Mouse (Mus musculus) liver, postnatal 0 days (tissue): ENCODE measurements around the gene Rbbp5. TPM values are rescaled to one million over a fixed set of nuclear protein-coding genes. Genes with fewer than 3 reads are reported as not detected.

Experiments
- ATAC-seq: fragments of 200-750 bp; cut with Nextera tagmentation; 2 replicates; pipeline ENCODE4 v1.8.0; 2017; ENCODE audit warnings: mild to moderate bottlenecking, moderate library complexity
- DNase-seq: peaks from one replicate; pipeline ENCODE4 v3.0.0-alpha.2; 2016
- H3K27ac ChIP-seq: fragments of 300-500 bp; sonication (generic); 2 replicates; pipeline ENCODE4 v1.5.1; 2014; ENCODE audit warnings: antibody characterized with exemption, moderate library complexity, mild to moderate bottlenecking, low read depth
- H3K27me3 ChIP-seq: fragments of 300-500 bp; sonication (generic); 2 replicates; pipeline ENCODE4 v1.6.1; 2014; ENCODE audit warnings: low read length, control low read depth, mixed read lengths; ENCODE audit not compliant: insufficient read depth
- H3K36me3 ChIP-seq: fragments of 300-500 bp; sonication (generic); replicated peaks from 2 replicates; pipeline ENCODE4 v1.6.1; 2014; ENCODE audit warnings: mild to moderate bottlenecking, control low read depth, low read length, moderate library complexity, mixed read lengths; ENCODE audit not compliant: insufficient read depth
- H3K4me1 ChIP-seq: fragments of 300-500 bp; sonication (generic); 2 replicates; pipeline ENCODE4 v1.6.1; 2014; ENCODE audit warnings: antibody characterized with exemption, mild to moderate bottlenecking, control low read depth; ENCODE audit not compliant: insufficient read depth
- H3K4me2 ChIP-seq: fragments of 300-500 bp; sonication (generic); 2 replicates; pipeline ENCODE4 v1.6.1; 2014; ENCODE audit warnings: low read depth, mild to moderate bottlenecking, low read length, moderate library complexity, mixed read lengths
- H3K4me3 ChIP-seq: fragments of 300-500 bp; sonication (generic); 2 replicates; pipeline ENCODE4 v1.5.1; 2014; ENCODE audit warnings: low read depth, low read length
- H3K9ac ChIP-seq: fragments of 300-500 bp; sonication (generic); replicated peaks from 2 replicates; pipeline ENCODE4 v1.6.1; 2014; ENCODE audit warnings: mild to moderate bottlenecking, moderate library complexity
- H3K9me3 ChIP-seq: fragments of 300-500 bp; sonication (generic); 2 replicates; pipeline ENCODE4 v1.6.1; 2016; ENCODE audit warnings: mild to moderate bottlenecking, control low read depth, low read length, mixed read lengths
- CTCF ChIP-seq: sonication (generic); IDR thresholded peaks from 2 replicates; pipeline ENCODE4 v1.5.1; 2016; ENCODE audit warnings: antibody characterized with exemption, low read depth
- EP300 ChIP-seq: IDR thresholded peaks from 2 replicates; pipeline ENCODE4 v1.6.1; 2016; ENCODE audit warnings: antibody characterized with exemption, low read depth, mild to moderate bottlenecking
- WGBS: fragments of 180-500 bp; shearing (Covaris S2); extraction: QIAGEN DNeasy Blood & Tissue Kit; methylation state at CpG from one replicate; pipeline ENCODE4 v1.1.7; 2014; ENCODE audit not compliant: insufficient replicate concordance; 5-methylcytosine and 5-hydroxymethylcytosine counted together
- polyA plus RNA-seq: library from polyadenylated mRNA; unstranded; fragments of >200 nt; fragmentation: Nextera tagmentation; extraction: Ambion mirVana; gene quantifications from 2 replicates; pipeline ENCODE4 v1.2.1, GENCODE M21; 2015

The Rbbp5 gene
- polyA plus RNA-seq, 1 experiment from 2014 or later = 13.1 TPM

GRCm38 (mm10) chr1:132483234-132483633 lies 6.1 kb downstream of the Rbbp5 start:
- Histone ChIP-seq H3K4me1 (peaks cover 13% of the 10 kb centered on the region), H3K4me2 (no peak overlapping the region), H3K4me3 (no peak overlapping the region), H3K27ac (no peak overlapping the region), H3K9ac (no peak overlapping the region), H3K27me3 (no peaks in the 10 kb centered on the region), H3K9me3 (no peaks in the 10 kb centered on the region), H3K36me3 (peaks cover 19% of the 10 kb centered on the region)
- DNase-seq (no peak), ATAC-seq (peak; percentile 55)
- WGBS = 67% methylated on average over 3 of the region's 3 CpGs
- TF ChIP-seq EP300 = no peak
- TF ChIP-seq CTCF = no peak

GRCm38 (mm10) chr1:132483759-132484158 lies 6.6 kb downstream of the Rbbp5 start:
- ATAC-seq (peak; percentile 23), DNase-seq (no peak)
- Histone ChIP-seq H3K27me3 (no peaks in the 10 kb centered on the region), H3K4me1 (peaks cover 8% of the 10 kb centered on the region), H3K9ac (no peak overlapping the region), H3K36me3 (peaks cover 21% of the 10 kb centered on the region), H3K4me2 (no peak overlapping the region), H3K4me3 (no peak overlapping the region), H3K9me3 (no peaks in the 10 kb centered on the region), H3K27ac (no peak overlapping the region)
- TF ChIP-seq EP300 (no peak), CTCF (no peak)
- WGBS = 72% methylated on average over 6 of the region's 6 CpGs

DNA sequence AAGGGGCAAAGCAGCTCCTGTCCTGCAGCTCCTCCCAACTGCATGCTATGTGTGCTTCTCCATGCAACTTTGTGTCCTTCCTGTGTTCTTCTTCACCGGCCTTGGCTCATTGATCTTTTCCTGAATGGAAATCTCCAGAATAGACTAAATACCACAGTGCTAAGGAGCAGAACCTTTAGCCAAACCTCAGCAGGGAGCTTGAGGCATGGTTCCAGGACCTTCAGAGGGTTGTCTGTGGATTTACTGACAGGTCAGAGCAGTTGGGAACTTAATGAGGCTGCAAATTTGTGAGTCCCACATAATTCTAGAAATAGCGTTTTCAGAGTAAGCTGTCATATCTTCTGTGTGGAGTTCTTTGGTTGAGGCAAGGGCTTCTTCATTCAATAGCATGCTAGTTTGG lies 23.4 kb downstream of the Rbbp5 start:
- H3K36me3 ChIP-seq = peaks cover 72% of the 10 kb centered on the region
- TF ChIP-seq EP300 (no peak), CTCF (no peak)
- WGBS = 89% methylated on average over 2 of the region's 2 CpGs

GRCm38 (mm10) chr1:132505155-132505554 lies 28.0 kb downstream of the Rbbp5 start:
- Histone ChIP-seq H3K4me3 (no peak overlapping the region), H3K27ac (no peak overlapping the region), H3K9ac (no peak overlapping the region), H3K36me3 (peaks cover 59% of the 10 kb centered on the region), H3K4me2 (no peak overlapping the region), H3K27me3 (no peaks in the 10 kb centered on the region), H3K4me1 (no peaks in the 10 kb centered on the region), H3K9me3 (no peaks in the 10 kb centered on the region)
- DNase-seq (no peak), ATAC-seq (no peak)
- WGBS = 91% methylated on average over 5 of the region's 5 CpGs
- TF ChIP-seq EP300 = no peak
- TF ChIP-seq CTCF = no peak

More for the DNA sequence above, 23.4 kb downstream of the Rbbp5 start:
- ATAC-seq (no peak), DNase-seq (no peak)
- Histone ChIP-seq H3K9ac (no peak overlapping the region), H3K9me3 (no peaks in the 10 kb centered on the region), H3K27ac (no peak overlapping the region), H3K4me1 (no peaks in the 10 kb centered on the region), H3K4me3 (no peak overlapping the region), H3K4me2 (no peak overlapping the region), H3K27me3 (no peaks in the 10 kb centered on the region)

DNA sequence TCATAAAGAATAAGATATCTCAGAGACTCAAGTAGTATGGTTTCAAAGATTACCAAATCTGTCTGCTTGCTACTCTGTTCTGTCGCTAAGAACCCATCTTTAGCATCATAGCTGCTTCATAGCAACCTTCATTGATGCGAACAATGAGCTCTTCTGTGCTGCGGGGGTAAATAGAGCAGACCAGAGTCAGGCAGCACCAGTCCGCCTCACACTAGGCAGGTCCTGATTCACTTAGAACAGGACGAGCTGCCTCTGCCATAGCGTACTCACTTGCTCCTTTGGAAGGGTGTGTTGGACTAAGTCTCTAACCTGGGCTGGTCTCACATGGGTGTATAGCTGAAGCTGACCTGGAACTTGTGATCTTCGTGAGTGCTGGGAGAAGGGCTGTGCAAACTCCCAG lies 28.9 kb downstream of the Rbbp5 start, which contains the start of gene Tmem81:
Tmem81 (plus strand) TSS at position 173 of the 400 bp plus-strand sequence.
- Histone ChIP-seq H3K36me3 (peaks cover 50% of the 10 kb centered on the region), H3K9me3 (no peaks in the 10 kb centered on the region), H3K4me3 (no peak within 1 kb of the TSS), H3K4me1 (no peaks in the 10 kb centered on the region), H3K4me2 (no peak within 1 kb of the TSS), H3K27me3 (no peaks in the 10 kb centered on the region), H3K27ac (no peak within 1 kb of the TSS), H3K9ac (no peak within 1 kb of the TSS)
- TF ChIP-seq CTCF = no peak
- TF ChIP-seq EP300 = no peak
- ATAC-seq (no peak), DNase-seq (no peak)
- 88% methylated on average over 7 of the region's 7 CpGs for WGBS

- Histone ChIP-seq H3K4me1 (no peaks in the 10 kb centered on the region), H3K4me3 (no peak overlapping the region), H3K27ac (no peak overlapping the region), H3K36me3 (peaks cover 44% of the 10 kb centered on the region), H3K9ac (no peak overlapping the region), H3K4me2 (no peak overlapping the region), H3K9me3 (no peaks in the 10 kb centered on the region), H3K27me3 (no peaks in the 10 kb centered on the region)
- no peak for DNase-seq
- 84% methylated on average over 7 of the region's 7 CpGs for WGBS
- no peak for TF ChIP-seq CTCF
- no peak for ATAC-seq
Observed at GRCm38 (mm10) chr1:132506656-132507055, 29.5 kb downstream of the Rbbp5 start.

GRCm38 (mm10) chr1:132509771-132510170 lies 32.6 kb downstream of the Rbbp5 start:
- no peaks in the 10 kb centered on the region for H3K9me3 ChIP-seq
- TF ChIP-seq EP300 = no peak
- peaks cover 30% of the 10 kb centered on the region for H3K36me3 ChIP-seq
- no peak overlapping the region for H3K4me3 ChIP-seq
- H3K9ac ChIP-seq = no peak overlapping the region
- no peak for ATAC-seq
- 81% methylated on average over 5 of the region's 5 CpGs for WGBS
- DNase-seq = no peak
- no peaks in the 10 kb centered on the region for H3K27me3 ChIP-seq
- no peak overlapping the region for H3K4me2 ChIP-seq
- no peak overlapping the region for H3K27ac ChIP-seq
- H3K4me1 ChIP-seq = no peaks in the 10 kb centered on the region
